Mouse (Mus musculus): Measurements from ENCODE around the gene Zfp316. TPM values are rescaled to one million over a fixed set of nuclear protein-coding genes. Genes with fewer than 3 reads are reported as not detected.
A peak's percentile ranks its signal among the peaks of the same experiment; 100 is the strongest.

Zfp316 gene
- polyA plus RNA-seq, 1 experiment from 2014 or later: 4.4 TPM

DNA sequence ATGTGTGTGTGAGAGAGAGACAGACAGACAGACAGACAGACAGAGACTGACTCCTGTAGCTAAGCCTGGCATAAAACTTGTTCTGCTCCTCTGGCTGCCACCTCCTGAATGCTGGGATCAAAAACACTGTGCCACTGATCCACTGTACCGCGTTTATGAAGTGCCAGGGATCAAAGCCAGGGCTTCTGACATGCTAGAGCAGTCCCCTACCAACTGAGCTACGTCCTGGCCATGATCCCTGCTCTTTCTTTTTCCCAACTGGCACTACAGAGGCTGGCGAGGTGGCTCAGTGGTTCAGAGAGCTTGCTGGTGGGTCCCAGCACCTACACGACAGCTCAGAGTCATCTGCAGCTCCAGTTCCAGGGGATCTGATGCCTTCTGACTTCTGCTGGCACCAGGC lies 5.9 kb upstream of the Zfp316 start:
- H3K27me3 ChIP-seq: peaks cover 50% of the 10 kb centered on the region
- no peak overlapping the region for H3K4me2 ChIP-seq (replicated peaks)
- H3K27ac ChIP-seq: no peak overlapping the region
- H3K4me3 ChIP-seq: no peak overlapping the region
- no peak for ATAC-seq (ENCODE audit: low FRiP score, low read depth)
- no peaks in the 10 kb centered on the region for H3K36me3 ChIP-seq
- H3K9me3 ChIP-seq: no peaks in the 10 kb centered on the region
- H3K4me1 ChIP-seq: peaks cover 4% of the 10 kb centered on the region
- WGBS: 39% methylated on average over 5 of the region's 5 CpGs
- H3K9ac ChIP-seq: no peak overlapping the region

- H3K27me3 ChIP-seq: peaks cover 25% of the 10 kb centered on the region
- no peak overlapping the region for H3K4me3 ChIP-seq
- H3K27ac ChIP-seq: no peak overlapping the region
- H3K4me1 ChIP-seq: peaks cover 21% of the 10 kb centered on the region
- H3K4me2 ChIP-seq (replicated peaks): no peak overlapping the region
- no peaks in the 10 kb centered on the region for H3K9me3 ChIP-seq
- WGBS: 89% methylated on average over 16 of the region's 16 CpGs
- no peak for ATAC-seq (ENCODE audit: low FRiP score, low read depth)
- no peak overlapping the region for H3K9ac ChIP-seq
- no peaks in the 10 kb centered on the region for H3K36me3 ChIP-seq
Observed at GRCm38 (mm10) chr5:143272540-143273330, 2.9 kb upstream of the Zfp316 start.

DNA sequence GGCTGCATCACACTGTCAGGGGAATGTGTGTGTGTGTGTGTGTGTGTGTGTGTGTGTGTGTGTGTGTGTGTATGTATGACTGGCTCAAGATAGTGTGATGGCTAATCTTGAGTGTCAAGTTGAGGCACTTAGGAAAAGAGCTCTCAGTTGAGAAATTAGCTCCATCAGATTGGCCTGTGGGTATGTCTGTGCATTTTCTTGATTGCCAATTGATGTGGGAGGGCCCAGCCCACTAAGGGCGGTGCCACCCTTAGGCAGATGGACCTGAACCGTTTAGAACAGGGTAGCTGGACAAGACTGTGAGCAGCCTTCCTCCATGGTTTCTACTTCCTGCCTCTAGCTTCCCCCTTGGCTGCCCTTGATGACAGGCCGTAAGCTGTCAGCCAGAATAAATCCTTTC lies 2.3 kb upstream of the Zfp316 start:
- Histone ChIP-seq H3K4me3 (no peak overlapping the region), H3K4me1 (peaks cover 23% of the 10 kb centered on the region), H3K9ac (no peak overlapping the region), H3K9me3 (no peaks in the 10 kb centered on the region), H3K27me3 (peaks cover 19% of the 10 kb centered on the region), H3K4me2 (replicated peaks) (no peak overlapping the region), H3K27ac (no peak overlapping the region), H3K36me3 (no peaks in the 10 kb centered on the region)
- 80% methylated on average over 3 of the region's 3 CpGs for WGBS
- no peak for ATAC-seq (ENCODE audit: low FRiP score, low read depth)

DNA sequence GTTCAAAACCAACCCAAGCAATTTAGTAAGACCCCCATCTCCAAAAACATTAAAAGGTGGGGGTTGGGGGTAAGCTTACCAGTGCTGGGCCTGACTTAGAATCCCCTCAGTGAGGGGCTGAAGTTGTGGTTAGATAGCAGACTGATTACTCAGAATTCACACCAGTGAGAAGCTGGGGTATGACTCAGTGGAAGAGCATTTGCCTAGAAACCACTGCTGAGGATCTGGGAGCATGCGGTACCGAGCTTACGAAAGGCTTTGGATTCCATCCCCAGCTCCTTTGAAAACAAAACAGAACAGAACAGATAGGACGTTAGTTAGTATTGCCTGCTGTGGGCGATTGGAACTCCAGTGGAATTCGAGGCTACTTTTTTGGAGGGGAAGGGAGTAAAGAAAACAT lies 1.8 kb upstream of the Zfp316 start:
- ATAC-seq (ENCODE audit: low FRiP score, low read depth): no peak
- 87% methylated on average over 6 of the region's 6 CpGs for WGBS
- Histone ChIP-seq H3K36me3 (no peaks in the 10 kb centered on the region), H3K4me1 (peaks cover 23% of the 10 kb centered on the region), H3K4me3 (no peak overlapping the region), H3K27ac (no peak overlapping the region), H3K9ac (no peak overlapping the region), H3K4me2 (replicated peaks) (no peak overlapping the region), H3K9me3 (no peaks in the 10 kb centered on the region), H3K27me3 (peaks cover 14% of the 10 kb centered on the region)

- ATAC-seq (ENCODE audit: low FRiP score, low read depth): peak; percentile 17; the same call in 1 of the 2 replicates
- Histone ChIP-seq H3K36me3 (0 out of 2 replicates have a peak, but pooled peaks cover under 1% of the 10 kb centered on the region), H3K27me3 (no peaks in the 10 kb centered on the region), H3K27ac (no peak overlapping the region), H3K9ac (peak overlapping the region; percentile 92), H3K4me1 (peaks cover 23% of the 10 kb centered on the region), H3K9me3 (no peaks in the 10 kb centered on the region), H3K4me2 (replicated peaks) (peak overlapping the region; percentile 89), H3K4me3 (peak overlapping the region; percentile 89)
- WGBS: 5% methylated on average over 12 of the region's 12 CpGs
Observed at GRCm38 (mm10) chr5:143270151-143270519, 313 bp upstream of the Zfp316 start.

- H3K36me3 ChIP-seq: peaks cover 12% of the 10 kb centered on the region
- H3K4me3 ChIP-seq: peak overlapping the region; percentile 89
- WGBS: 32% methylated on average over 8 of the region's 8 CpGs
- peak overlapping the region; percentile 89 for H3K4me2 ChIP-seq (replicated peaks)
- ATAC-seq (ENCODE audit: low FRiP score, low read depth): no peak; the same call in 1 of the 2 replicates
- peak overlapping the region; percentile 92 for H3K9ac ChIP-seq
- H3K27me3 ChIP-seq: no peaks in the 10 kb centered on the region
- H3K9me3 ChIP-seq: no peaks in the 10 kb centered on the region
- H3K4me1 ChIP-seq: peaks cover 23% of the 10 kb centered on the region
- no peak overlapping the region; the same call in 1 of the 2 replicates for H3K27ac ChIP-seq
Observed at GRCm38 (mm10) chr5:143268985-143269362, 848 bp downstream of the Zfp316 start.

GRCm38 (mm10) chr5:143266794-143267193 lies 3.0 kb downstream of the Zfp316 start:
- H3K36me3 ChIP-seq: peaks cover 34% of the 10 kb centered on the region
- no peaks in the 10 kb centered on the region for H3K9me3 ChIP-seq
- H3K9ac ChIP-seq: no peak overlapping the region
- no peak overlapping the region for H3K4me3 ChIP-seq
- H3K27ac ChIP-seq: no peak overlapping the region
- ATAC-seq (ENCODE audit: low FRiP score, low read depth): no peak
- H3K4me1 ChIP-seq: peaks cover 23% of the 10 kb centered on the region
- WGBS: 83% methylated on average over 6 of the region's 6 CpGs
- no peaks in the 10 kb centered on the region for H3K27me3 ChIP-seq
- no peak overlapping the region for H3K4me2 ChIP-seq (replicated peaks)

DNA sequence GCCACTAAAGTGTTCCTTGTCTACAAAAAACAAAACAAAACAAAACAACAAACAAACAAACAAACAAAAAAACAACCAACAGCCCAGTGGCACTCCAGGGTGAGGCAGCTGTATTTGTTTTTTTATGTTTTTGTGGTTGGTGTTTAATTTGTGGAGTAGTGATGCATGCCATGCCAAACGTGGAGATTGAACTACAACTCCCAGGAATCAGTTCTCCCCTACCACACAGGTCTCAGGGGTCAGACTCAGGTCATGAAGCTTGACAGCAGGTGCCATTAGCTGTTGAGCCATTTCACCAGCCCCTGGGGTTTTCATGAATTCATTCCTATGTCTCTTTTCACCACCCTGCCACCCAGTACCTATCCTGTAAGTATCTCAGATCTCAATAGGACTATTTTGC lies 4.4 kb downstream of the Zfp316 start:
- ATAC-seq (ENCODE audit: low FRiP score, low read depth): no peak
- Histone ChIP-seq H3K36me3 (peaks cover 46% of the 10 kb centered on the region), H3K9ac (no peak overlapping the region), H3K27ac (no peak overlapping the region), H3K4me3 (no peak overlapping the region), H3K9me3 (no peaks in the 10 kb centered on the region), H3K4me2 (replicated peaks) (no peak overlapping the region), H3K4me1 (peaks cover 16% of the 10 kb centered on the region), H3K27me3 (no peaks in the 10 kb centered on the region)
- 42% methylated on average over 1 of the region's 1 CpGs for WGBS

- Histone ChIP-seq H3K4me1 (peaks cover 12% of the 10 kb centered on the region), H3K36me3 (peaks cover 53% of the 10 kb centered on the region), H3K9ac (no peak overlapping the region), H3K27me3 (no peaks in the 10 kb centered on the region), H3K27ac (no peak overlapping the region), H3K4me3 (no peak overlapping the region), H3K9me3 (no peaks in the 10 kb centered on the region), H3K4me2 (replicated peaks) (no peak overlapping the region)
- 92% methylated on average over 10 of the region's 10 CpGs for WGBS
- ATAC-seq (ENCODE audit: low FRiP score, low read depth): no peak
Observed at GRCm38 (mm10) chr5:143264689-143265088, 5.1 kb downstream of the Zfp316 start.

DNA sequence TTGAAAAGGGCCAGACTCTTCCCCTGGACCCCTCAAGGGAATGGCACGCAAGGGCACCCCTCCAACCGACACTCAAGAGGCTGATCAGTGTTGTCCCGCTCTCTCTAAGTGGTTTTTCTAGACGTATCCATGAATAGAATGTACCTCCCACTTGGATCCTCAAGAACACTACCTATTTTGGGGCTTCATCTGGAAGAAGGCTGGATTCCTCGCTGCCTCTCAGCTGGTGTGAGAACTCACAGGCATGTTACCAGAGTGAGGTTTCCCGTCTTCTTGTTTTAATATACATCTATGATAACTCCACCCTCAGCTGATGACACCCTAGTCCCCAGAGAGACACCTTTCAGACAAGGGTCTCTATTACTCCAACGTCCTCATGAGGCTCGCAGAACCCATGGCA lies 8.2 kb downstream of the Zfp316 start:
- Histone ChIP-seq H3K27ac (no peak overlapping the region), H3K4me2 (replicated peaks) (no peak overlapping the region), H3K9me3 (no peaks in the 10 kb centered on the region), H3K36me3 (peaks cover 83% of the 10 kb centered on the region), H3K4me3 (no peak overlapping the region), H3K9ac (no peak overlapping the region), H3K4me1 (no peaks in the 10 kb centered on the region), H3K27me3 (peaks cover 24% of the 10 kb centered on the region)
- no peak for ATAC-seq (ENCODE audit: low FRiP score, low read depth)
- WGBS: 94% methylated on average over 8 of the region's 8 CpGs

DNA sequence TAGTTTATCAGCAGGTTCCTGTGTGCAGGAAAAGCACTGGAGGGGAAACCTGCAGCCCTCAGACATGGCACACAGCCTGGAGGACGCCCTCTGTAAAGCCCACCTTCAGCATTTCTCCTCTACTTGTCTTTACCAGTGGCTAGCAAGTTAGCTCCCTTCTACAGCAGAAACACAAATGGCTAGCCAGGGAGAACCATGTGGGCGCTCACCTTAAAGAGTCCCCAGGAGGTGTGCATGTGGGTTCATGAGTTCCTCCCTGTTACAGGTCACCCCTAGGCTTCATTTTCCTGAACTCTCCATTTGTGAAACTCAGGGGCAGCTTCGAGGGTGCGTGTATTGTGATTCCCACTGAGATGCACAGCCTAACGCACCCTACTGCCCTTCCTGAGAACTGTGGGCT lies 14.0 kb downstream of the Zfp316 start:
- H3K9me3 ChIP-seq: no peaks in the 10 kb centered on the region
- no peak overlapping the region for H3K27ac ChIP-seq
- H3K36me3 ChIP-seq: peaks cover 96% of the 10 kb centered on the region
- no peak for ATAC-seq (ENCODE audit: low FRiP score, low read depth)
- H3K9ac ChIP-seq: no peak overlapping the region
- peaks cover 22% of the 10 kb centered on the region for H3K4me1 ChIP-seq
- 77% methylated on average over 5 of the region's 5 CpGs for WGBS
- no peak overlapping the region for H3K4me3 ChIP-seq
- H3K4me2 ChIP-seq (replicated peaks): no peak overlapping the region
- peaks cover 82% of the 10 kb centered on the region for H3K27me3 ChIP-seq

GRCm38 (mm10) chr5:143255131-143255519 lies 14.7 kb downstream of the Zfp316 start:
- Histone ChIP-seq H3K9ac (no peak overlapping the region), H3K9me3 (no peaks in the 10 kb centered on the region), H3K27ac (no peak overlapping the region), H3K36me3 (peaks cover 89% of the 10 kb centered on the region), H3K4me2 (replicated peaks) (no peak overlapping the region), H3K4me3 (peak overlapping the region; percentile 47; the same call in 1 of the 2 replicates), H3K27me3 (peaks cover 86% of the 10 kb centered on the region), H3K4me1 (peaks cover 22% of the 10 kb centered on the region)
- no peak for ATAC-seq (ENCODE audit: low FRiP score, low read depth)
- 20% methylated on average over 24 of the region's 24 CpGs for WGBS
